Mouse (Mus musculus) adrenal gland, postnatal 25 days (tissue): ENCODE results near the gene Arf6. TPM values are rescaled to one million over a fixed set of nuclear protein-coding genes. Genes with fewer than 3 reads are reported as not detected.

Experiments
- DNase-seq: peaks from one replicate; pipeline ENCODE4 v3.0.0; 2021; ENCODE audit warnings: mixed read lengths
- microRNA-seq, 2 experiments: library from miRNA; unstranded; fragments of <30 nt; microRNA quantifications; one replicate each; pipeline ENCODE4 v1.2.0; 2021
- total RNA-seq: library from RNA; stranded (reverse); gene quantifications from 2 replicates; pipeline ENCODE4 v1.2.3, GENCODE M21; 2021

The Arf6 gene
- total RNA-seq, 1 experiment from 2014 or later: 112 TPM

- no peak for DNase-seq
These were observed 41.4 kb downstream of the Arf6 start for GRCm38 (mm10) chr12:69413303-69413702.

DNA sequence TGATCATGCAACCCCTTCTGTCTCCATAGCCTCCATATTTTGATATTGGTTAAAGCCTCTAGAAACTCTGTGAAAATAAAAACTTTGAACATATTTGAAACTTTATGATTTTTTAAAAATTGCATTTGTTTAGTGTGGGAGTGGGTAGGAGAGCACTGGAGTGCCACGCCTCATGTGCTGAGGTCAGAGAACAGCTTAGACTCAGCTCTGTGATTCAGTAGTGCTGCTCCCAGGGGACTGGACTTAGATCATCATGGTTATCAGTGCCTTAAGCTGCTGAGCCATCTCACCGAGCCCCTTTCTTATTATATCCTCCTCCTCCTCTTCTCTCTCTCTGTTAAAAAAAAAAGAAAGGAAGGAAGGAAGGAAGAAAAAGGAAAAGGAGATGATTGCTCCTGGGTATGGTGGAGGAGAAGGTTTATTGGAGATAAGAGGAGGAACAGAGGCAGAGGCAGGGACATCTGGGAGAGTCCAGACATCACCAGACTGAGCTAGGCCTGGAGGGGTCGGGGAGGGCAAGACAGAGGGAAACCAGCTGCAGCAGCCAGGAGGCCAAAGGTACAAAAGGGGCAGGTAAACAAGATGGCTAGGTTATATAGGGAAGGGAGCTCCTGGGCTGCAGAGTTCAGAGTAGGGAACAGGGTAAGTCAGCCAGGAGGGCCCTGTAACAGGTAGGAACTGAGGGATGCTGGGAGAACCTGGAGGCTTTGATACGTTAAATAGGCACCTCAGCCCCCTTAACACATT lies 43.0 kb downstream of the Arf6 start:
- DNase-seq: no peak

DNA sequence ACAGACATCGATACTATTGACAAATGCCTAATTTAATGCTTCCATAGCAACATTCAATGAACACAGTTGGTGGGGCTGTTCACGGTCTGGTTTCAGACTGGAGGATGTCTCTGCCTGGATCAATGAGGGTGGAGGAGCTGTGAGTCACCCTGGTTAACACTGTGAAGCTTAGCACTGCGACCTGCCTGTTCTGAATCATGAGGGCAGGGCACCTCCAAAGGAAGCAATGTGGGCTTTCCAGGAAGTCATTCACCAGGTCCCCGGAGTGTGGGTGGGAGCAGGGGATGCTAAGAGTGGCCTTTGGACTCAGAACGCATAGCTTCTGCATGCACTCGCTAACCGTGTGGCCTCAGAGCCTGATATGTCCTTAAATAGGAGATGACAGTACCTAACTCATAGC lies 44.8 kb downstream of the Arf6 start:
- DNase-seq: no peak

GRCm38 (mm10) chr12:69417701-69418291 lies 45.8 kb downstream of the Arf6 start:
- DNase-seq: no peak

DNA sequence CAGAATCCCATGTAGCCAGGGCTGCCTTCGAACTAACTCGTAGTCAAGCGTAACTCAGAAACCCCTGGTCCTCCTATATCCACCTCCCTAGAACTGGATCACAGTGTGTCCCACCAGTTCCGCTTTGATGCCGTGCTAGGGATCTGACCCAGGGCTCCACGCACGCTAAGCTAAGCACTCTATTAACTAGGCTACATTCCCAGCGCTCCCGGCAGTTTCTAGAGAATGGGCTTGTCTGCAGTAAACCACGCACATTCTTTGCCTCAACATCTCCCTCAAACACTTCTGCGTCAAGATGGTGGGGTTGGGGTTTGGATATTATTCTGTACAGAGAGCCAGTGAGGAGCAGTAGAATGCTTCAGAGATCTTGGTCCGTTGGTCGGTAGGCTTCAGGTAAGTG lies 46.7 kb downstream of the Arf6 start:
- no peak for DNase-seq

DNA sequence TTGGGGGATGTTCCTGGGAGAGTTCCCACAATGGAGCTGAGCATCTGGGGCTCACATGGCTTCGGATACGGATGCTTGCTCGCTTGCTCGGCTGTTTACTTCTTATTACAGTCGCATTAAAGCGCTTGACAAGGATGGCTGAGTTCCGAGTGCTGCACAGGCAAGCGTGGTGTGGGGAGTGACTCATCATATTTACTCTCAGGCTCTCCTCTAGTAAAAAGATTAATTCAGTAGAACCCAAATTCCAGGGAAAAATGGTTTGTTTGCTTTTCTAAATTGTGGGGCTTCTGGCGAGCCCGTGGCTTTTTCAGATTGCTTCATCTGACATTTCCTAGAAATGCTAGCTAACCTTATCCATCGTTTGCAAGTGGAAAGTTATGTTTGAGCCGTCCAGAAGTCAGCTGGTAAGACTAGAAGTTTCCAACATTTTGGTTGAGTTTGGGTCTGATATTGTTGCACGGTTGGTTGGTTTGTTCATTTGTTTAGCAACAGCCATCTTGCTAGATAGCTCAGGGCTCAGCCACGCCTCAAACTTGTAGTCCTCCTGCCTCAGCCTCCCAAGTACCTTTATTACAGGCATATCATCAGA lies 47.2 kb downstream of the Arf6 start:
- DNase-seq: no peak

DNA sequence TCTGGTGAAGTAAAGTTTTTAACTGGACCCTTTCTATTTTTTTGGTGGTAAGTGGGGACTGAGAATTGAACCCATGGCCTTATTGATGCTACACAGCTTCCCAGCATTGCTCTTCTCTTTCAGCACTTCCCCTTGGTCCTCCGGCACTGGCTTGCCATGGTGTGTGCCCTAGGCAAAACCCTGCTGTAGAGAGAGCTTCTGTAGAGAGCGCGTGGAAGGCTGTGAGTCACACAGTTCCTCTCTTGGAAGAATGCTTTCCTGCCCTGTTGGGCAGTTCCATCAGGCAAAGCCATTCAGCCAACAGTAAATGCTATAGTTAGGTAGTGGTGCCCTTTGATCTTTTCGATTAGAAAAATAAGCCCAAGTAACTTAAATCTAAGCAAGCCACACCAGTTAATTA lies 47.7 kb downstream of the Arf6 start:
- DNase-seq: no peak

GRCm38 (mm10) chr12:69420716-69421115 lies 48.8 kb downstream of the Arf6 start:
- DNase-seq: no peak

- no peak for DNase-seq
These were observed 51.0 kb downstream of the Arf6 start for GRCm38 (mm10) chr12:69422827-69423537.

Small RNA genes lying within 50 kb of the gene (microRNA-seq; reads per million reads assigned to microRNA genes)
- gene Gm47299: 0 reads per million in 2 experiments
- 0 reads per million in 2 experiments for gene Gm47305

Other genes with a start within 250 kb of the Arf6 start
- gene Rps29, start 213.0 kb upstream of the Arf6 start, total RNA-seq: 1,073 and 1,362 TPM in 2 replicates
- 0.85 TPM in 1 of 2 replicates, not detected in the other for gene Lrr1, start 203.3 kb upstream of the Arf6 start, total RNA-seq
- gene Rpl36al, start 188.1 kb upstream of the Arf6 start, total RNA-seq: 574 and 660 TPM in 2 replicates
- 48.4 and 54.3 TPM in 2 replicates for gene Mgat2, start 188.0 kb upstream of the Arf6 start, total RNA-seq
- 6.6 and 6.8 TPM in 2 replicates for gene Gm49383, start 175.0 kb upstream of the Arf6 start, total RNA-seq
- gene Dnaaf2, start 173.7 kb upstream of the Arf6 start, total RNA-seq: 0.95 and 2.0 TPM in 2 replicates
- gene Gm49384, start 167.9 kb upstream of the Arf6 start, total RNA-seq: 5.4 and 6.9 TPM in 2 replicates
- 5.7 and 5.8 TPM in 2 replicates for gene Pole2, start 144.0 kb upstream of the Arf6 start, total RNA-seq
- gene Klhdc1, start 131.0 kb upstream of the Arf6 start, total RNA-seq: 6.8 and 10.6 TPM in 2 replicates
- gene Klhdc2, start 75.5 kb upstream of the Arf6 start, total RNA-seq: 54.6 and 65.0 TPM in 2 replicates
- 41.7 and 47.0 TPM in 2 replicates for gene Nemf, start 15.0 kb upstream of the Arf6 start, total RNA-seq
- 1.5 TPM in 1 of 2 replicates, not detected in the other for gene Gm9887, start 308 bp downstream of the Arf6 start, total RNA-seq
- 12.1 and 21.3 TPM in 2 replicates for gene Vcpkmt, start 210.9 kb downstream of the Arf6 start, total RNA-seq